Mouse (Mus musculus): ENCODE results near the gene Qtrt2. TPM values are rescaled to one million over a fixed set of nuclear protein-coding genes. Genes with fewer than 3 reads are reported as not detected.

The Qtrt2 gene
- polyA plus RNA-seq, 1 experiment from 2014 or later = 36.4 TPM

DNA sequence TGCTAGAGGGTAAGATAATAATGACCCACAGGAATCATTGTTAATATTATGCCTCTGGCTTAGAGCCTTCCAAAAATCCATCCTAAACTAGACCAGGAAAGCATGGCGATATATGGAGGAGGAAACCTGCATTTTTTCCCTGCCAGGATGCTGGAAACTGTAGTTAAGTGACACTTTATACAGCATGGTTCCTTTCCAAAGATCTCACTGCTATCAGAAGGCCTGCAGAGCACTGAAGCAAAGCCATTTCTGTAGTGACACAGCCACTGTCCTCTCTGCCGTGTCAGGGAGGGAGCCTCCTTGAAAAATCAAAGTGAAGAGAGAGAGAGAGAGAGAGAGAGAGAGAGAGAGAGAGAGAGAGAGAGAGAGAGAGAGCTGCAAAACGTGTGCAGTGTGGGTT is 4.0 kb downstream of the Qtrt2 start:
- Histone ChIP-seq H3K9me3 (no peaks in the 10 kb centered on the region), H3K4me3 (no peak overlapping the region), H3K36me3 (no peaks in the 10 kb centered on the region), H3K27ac (no peak overlapping the region), H3K4me2 (replicated peaks) (no peak overlapping the region), H3K27me3 (no peaks in the 10 kb centered on the region), H3K9ac (no peak overlapping the region), H3K4me1 (no peaks in the 10 kb centered on the region)
- 70% methylated on average over 3 of the region's 3 CpGs for WGBS
- ATAC-seq (ENCODE audit: insufficient number of reproducible peaks, insufficient read depth, low FRiP score, low TSS enrichment) = no peak

GRCm38 (mm10) chr16:43922024-43922423 is 4.6 kb downstream of the Qtrt2 start:
- Histone ChIP-seq H3K27me3 (no peaks in the 10 kb centered on the region), H3K4me1 (no peaks in the 10 kb centered on the region), H3K4me3 (no peak overlapping the region), H3K9me3 (no peaks in the 10 kb centered on the region), H3K9ac (no peak overlapping the region), H3K27ac (no peak overlapping the region), H3K4me2 (replicated peaks) (no peak overlapping the region), H3K36me3 (no peaks in the 10 kb centered on the region)
- WGBS = 53% methylated on average over 2 of the region's 2 CpGs
- no peak for ATAC-seq (ENCODE audit: insufficient number of reproducible peaks, insufficient read depth, low FRiP score, low TSS enrichment)

- H3K9me3 ChIP-seq = no peaks in the 10 kb centered on the region
- no peak for ATAC-seq (ENCODE audit: insufficient number of reproducible peaks, insufficient read depth, low FRiP score, low TSS enrichment)
- H3K27ac ChIP-seq = no peak overlapping the region
- H3K4me1 ChIP-seq = no peaks in the 10 kb centered on the region
- no peaks in the 10 kb centered on the region for H3K36me3 ChIP-seq
- WGBS = 85% methylated on average over 3 of the region's 3 CpGs
- H3K4me2 ChIP-seq (replicated peaks) = no peak overlapping the region
- no peaks in the 10 kb centered on the region for H3K27me3 ChIP-seq
- H3K4me3 ChIP-seq = no peak overlapping the region
- no peak overlapping the region for H3K9ac ChIP-seq
Measured at GRCm38 (mm10) chr16:43918867-43919266, 7.7 kb downstream of the Qtrt2 start.

DNA sequence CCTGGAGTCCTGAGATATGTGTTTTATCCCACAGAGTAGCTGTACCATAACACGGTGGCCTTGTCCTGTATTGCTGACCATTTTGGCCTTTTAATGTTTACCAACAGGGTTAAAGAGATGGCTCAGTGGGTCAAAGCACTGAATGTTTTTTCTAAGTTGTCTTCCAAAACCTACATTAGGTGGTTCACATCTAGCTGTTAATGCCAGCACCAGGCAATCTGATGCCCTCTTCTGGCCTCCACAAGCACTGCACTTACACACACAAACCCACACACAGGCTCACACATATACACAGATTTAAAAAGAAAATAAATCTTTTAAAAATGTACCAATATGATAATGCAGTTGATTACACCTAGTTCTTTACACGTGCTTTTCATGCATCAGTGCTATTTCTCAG is 17.7 kb downstream of the Qtrt2 start:
- Histone ChIP-seq H3K27me3 (no peaks in the 10 kb centered on the region), H3K9me3 (no peaks in the 10 kb centered on the region), H3K4me3 (no peak overlapping the region), H3K27ac (no peak overlapping the region), H3K4me1 (no peaks in the 10 kb centered on the region), H3K4me2 (replicated peaks) (no peak overlapping the region), H3K36me3 (peaks cover 3% of the 10 kb centered on the region; the same call in 1 of the 2 replicates), H3K9ac (no peak overlapping the region)
- no peak for ATAC-seq (ENCODE audit: insufficient number of reproducible peaks, insufficient read depth, low FRiP score, low TSS enrichment)
- whole genome bisulfite sequencing = 89% methylated on average over 2 of the region's 2 CpGs

- Histone ChIP-seq H3K4me3 (no peak overlapping the region), H3K27me3 (no peaks in the 10 kb centered on the region), H3K4me2 (replicated peaks) (no peak overlapping the region), H3K9me3 (no peaks in the 10 kb centered on the region), H3K4me1 (no peaks in the 10 kb centered on the region), H3K9ac (no peak overlapping the region), H3K36me3 (no peaks in the 10 kb centered on the region), H3K27ac (no peak overlapping the region)
- ATAC-seq (ENCODE audit: insufficient number of reproducible peaks, insufficient read depth, low FRiP score, low TSS enrichment) = no peak
Measured at GRCm38 (mm10) chr16:43900571-43900970, 26.0 kb downstream of the Qtrt2 start.

GRCm38 (mm10) chr16:43900138-43900537 is 26.5 kb downstream of the Qtrt2 start:
- Histone ChIP-seq H3K36me3 (no peaks in the 10 kb centered on the region), H3K4me3 (no peak overlapping the region), H3K27ac (no peak overlapping the region), H3K27me3 (no peaks in the 10 kb centered on the region), H3K4me1 (no peaks in the 10 kb centered on the region), H3K9me3 (no peaks in the 10 kb centered on the region), H3K9ac (no peak overlapping the region), H3K4me2 (replicated peaks) (no peak overlapping the region)
- ATAC-seq (ENCODE audit: insufficient number of reproducible peaks, insufficient read depth, low FRiP score, low TSS enrichment) = no peak
- 88% methylated on average over 4 of the region's 4 CpGs for WGBS

DNA sequence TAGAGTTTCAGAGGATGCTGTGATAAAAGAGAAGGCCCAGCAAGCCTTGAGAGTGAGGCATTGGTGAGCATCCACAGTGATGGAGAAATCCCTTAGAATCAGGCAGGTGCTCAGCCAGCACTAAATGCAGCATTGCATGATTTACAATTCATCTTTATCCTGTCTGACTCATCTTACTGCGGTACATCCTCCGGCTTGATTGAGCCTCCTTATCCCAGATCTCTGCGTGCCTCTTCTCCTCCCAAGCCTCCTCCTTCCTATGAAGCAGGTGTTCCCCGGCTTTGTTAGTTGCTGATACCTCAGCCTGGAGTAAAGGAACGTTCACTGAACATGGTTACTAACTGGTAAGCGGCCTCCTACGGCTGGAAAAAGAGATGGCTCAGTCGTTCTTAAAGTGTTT is 32.1 kb downstream of the Qtrt2 start:
- no peak overlapping the region for H3K4me2 ChIP-seq (replicated peaks)
- no peaks in the 10 kb centered on the region for H3K4me1 ChIP-seq
- WGBS = 88% methylated on average over 8 of the region's 8 CpGs
- no peak overlapping the region for H3K4me3 ChIP-seq
- no peak overlapping the region for H3K27ac ChIP-seq
- no peak overlapping the region for H3K9ac ChIP-seq
- H3K36me3 ChIP-seq = no peaks in the 10 kb centered on the region
- no peaks in the 10 kb centered on the region for H3K27me3 ChIP-seq
- ATAC-seq (ENCODE audit: insufficient number of reproducible peaks, insufficient read depth, low FRiP score, low TSS enrichment) = no peak
- no peaks in the 10 kb centered on the region for H3K9me3 ChIP-seq

GRCm38 (mm10) chr16:43890747-43891336 is 35.8 kb downstream of the Qtrt2 start:
- peak overlapping the region; percentile 63; the same call in 1 of the 2 replicates for H3K4me3 ChIP-seq
- H3K36me3 ChIP-seq = no peaks in the 10 kb centered on the region
- no peak for ATAC-seq (ENCODE audit: insufficient number of reproducible peaks, insufficient read depth, low FRiP score, low TSS enrichment)
- H3K4me2 ChIP-seq (replicated peaks) = peak overlapping the region; percentile 87
- peaks cover 7% of the 10 kb centered on the region; the same call in 1 of the 2 replicates for H3K4me1 ChIP-seq
- H3K27me3 ChIP-seq = no peaks in the 10 kb centered on the region
- 80% methylated on average over 4 of the region's 4 CpGs for WGBS
- no peaks in the 10 kb centered on the region for H3K9me3 ChIP-seq
- H3K9ac ChIP-seq = no peak overlapping the region
- H3K27ac ChIP-seq = no peak overlapping the region

- ATAC-seq (ENCODE audit: insufficient number of reproducible peaks, insufficient read depth, low FRiP score, low TSS enrichment) = peak; percentile 98
- H3K9me3 ChIP-seq = no peaks in the 10 kb centered on the region
- 0% methylated on average over 9 of the region's 9 CpGs for WGBS
- peak overlapping the region; percentile 72; the same call in 1 of the 2 replicates for H3K27ac ChIP-seq
- H3K36me3 ChIP-seq = no peaks in the 10 kb centered on the region
- H3K9ac ChIP-seq = peak overlapping the region; percentile 85
- peak overlapping the region; percentile 63 for H3K4me3 ChIP-seq
- H3K27me3 ChIP-seq = no peaks in the 10 kb centered on the region
- peak overlapping the region; percentile 87 for H3K4me2 ChIP-seq (replicated peaks)
- peaks cover 7% of the 10 kb centered on the region; the same call in 1 of the 2 replicates for H3K4me1 ChIP-seq
Measured at GRCm38 (mm10) chr16:43890005-43890336, 36.6 kb downstream of the Qtrt2 start.

GRCm38 (mm10) chr16:43889208-43890004 is 37.2 kb downstream of the Qtrt2 start, which contains the start of gene Ccdc191:
Gene Ccdc191, plus strand, starts transcription at chr16:43889800.
- Histone ChIP-seq H3K9me3 (no peaks in the 10 kb centered on the region), H3K4me1 (peaks cover 7% of the 10 kb centered on the region; the same call in 1 of the 2 replicates), H3K4me2 (replicated peaks) (peak within 1 kb of the TSS; percentile 87), H3K9ac (peak within 1 kb of the TSS; percentile 85), H3K27me3 (no peaks in the 10 kb centered on the region), H3K4me3 (peak within 1 kb of the TSS; percentile 63), H3K36me3 (no peaks in the 10 kb centered on the region), H3K27ac (peak within 1 kb of the TSS; percentile 72; the same call in 1 of the 2 replicates)
- peak; percentile 100 for ATAC-seq (ENCODE audit: insufficient number of reproducible peaks, insufficient read depth, low FRiP score, low TSS enrichment)
- WGBS = under 1% methylated on average over 33 of the region's 33 CpGs

DNA sequence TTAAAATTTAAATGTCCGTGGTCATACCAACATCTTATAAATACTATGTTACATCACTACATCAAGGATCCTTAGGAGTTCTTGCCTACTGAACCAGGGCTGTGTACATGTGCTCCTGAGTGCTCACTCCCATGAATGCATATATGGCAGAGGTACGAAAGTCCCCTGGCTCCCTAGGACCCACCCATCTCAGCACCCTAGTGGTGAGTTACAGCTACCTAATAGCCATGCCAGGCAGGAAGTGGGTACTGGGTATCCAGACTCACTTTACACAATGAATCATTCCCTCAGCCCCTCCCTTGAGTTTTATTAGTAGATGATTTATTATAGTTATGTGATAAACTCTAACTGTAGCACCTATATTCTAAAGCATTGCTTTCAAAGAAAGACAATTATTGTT is 44.3 kb downstream of the Qtrt2 start:
- Histone ChIP-seq H3K36me3 (peaks cover 22% of the 10 kb centered on the region), H3K4me2 (replicated peaks) (no peak overlapping the region), H3K9me3 (no peaks in the 10 kb centered on the region), H3K9ac (no peak overlapping the region), H3K27me3 (no peaks in the 10 kb centered on the region), H3K4me1 (no peaks in the 10 kb centered on the region), H3K4me3 (no peak overlapping the region), H3K27ac (no peak overlapping the region)
- no peak for ATAC-seq (ENCODE audit: insufficient number of reproducible peaks, insufficient read depth, low FRiP score, low TSS enrichment)
- 95% methylated on average over 2 of the region's 2 CpGs for WGBS

- Histone ChIP-seq H3K36me3 (peaks cover 25% of the 10 kb centered on the region), H3K27me3 (no peaks in the 10 kb centered on the region), H3K4me2 (replicated peaks) (no peak overlapping the region), H3K4me1 (no peaks in the 10 kb centered on the region), H3K4me3 (no peak overlapping the region), H3K27ac (no peak overlapping the region), H3K9ac (no peak overlapping the region), H3K9me3 (no peaks in the 10 kb centered on the region)
- ATAC-seq (ENCODE audit: insufficient number of reproducible peaks, insufficient read depth, low FRiP score, low TSS enrichment) = no peak
- WGBS = 56% methylated on average over 3 of the region's 3 CpGs
Measured at GRCm38 (mm10) chr16:43881636-43882035, 45.0 kb downstream of the Qtrt2 start.

Measured in embryonic facial prominence, embryonic 12.5 days (tissue).